Mouse (Mus musculus): ENCODE measurements around the gene Rora. TPM values are rescaled to one million over a fixed set of nuclear protein-coding genes. Genes with fewer than 3 reads are reported as not detected.

Gene Rora
- polyA plus RNA-seq, 1 experiment from 2014 or later: 6.0 TPM

DNA sequence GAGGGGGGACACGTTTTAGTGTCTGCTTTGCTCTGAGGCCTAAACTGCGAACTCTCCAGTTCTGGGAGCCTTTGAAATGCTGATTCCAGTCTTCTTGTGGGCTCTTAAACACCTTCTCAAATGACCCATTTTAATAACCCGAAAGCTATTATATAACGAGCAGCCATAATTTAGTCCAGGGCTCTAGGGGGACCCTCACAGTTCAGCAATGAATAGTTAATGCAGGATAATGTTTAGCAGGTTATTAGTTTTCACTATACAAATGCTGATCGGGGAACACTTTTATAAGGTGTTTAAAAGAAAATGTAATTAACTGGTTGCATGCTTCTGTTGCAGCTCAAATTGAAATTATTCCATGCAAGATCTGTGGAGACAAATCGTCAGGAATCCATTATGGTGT, 694.2 kb downstream of the Rora start:
- WGBS: 44% methylated on average over 6 of the region's 6 CpGs
- H3K27me3 ChIP-seq (ENCODE audit: control insufficient read depth, insufficient read depth, low read length): no peaks in the 10 kb centered on the region

DNA sequence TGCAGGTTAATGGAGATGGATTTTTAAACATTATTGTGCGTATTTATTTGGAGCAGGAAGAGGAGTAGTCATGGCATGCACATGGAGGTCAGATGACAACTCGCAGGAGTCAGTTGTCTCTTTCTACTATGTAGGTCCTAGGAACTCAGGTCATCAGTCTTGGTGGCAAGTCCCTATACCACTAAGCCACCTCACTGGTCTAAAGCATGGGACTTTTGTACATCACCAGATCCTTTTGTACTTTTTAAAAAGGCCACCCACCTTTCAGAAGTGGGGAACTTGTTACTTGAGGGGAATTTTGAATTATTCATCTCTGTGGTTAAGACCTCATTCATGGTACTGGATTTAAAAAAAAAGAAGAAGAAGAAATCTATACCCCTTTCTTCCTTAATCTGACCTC, 696.0 kb downstream of the Rora start:
- Histone ChIP-seq H3K27ac (ENCODE audit: low read depth, low read length) (no peak overlapping the region), H3K27me3 (ENCODE audit: control insufficient read depth, insufficient read depth, low read length) (no peaks in the 10 kb centered on the region), H3K4me1 (replicated peaks; ENCODE audit: control insufficient read depth, insufficient read depth, low read length) (no peaks in the 10 kb centered on the region), H3K36me3 (ENCODE audit: control insufficient read depth, insufficient read depth, low read length) (no peaks in the 10 kb centered on the region), H3K4me2 (ENCODE audit: low read depth, low read length, severe bottlenecking) (no peak overlapping the region), H3K9me3 (ENCODE audit: control insufficient read depth, low read length) (no peaks in the 10 kb centered on the region), H3K9ac (ENCODE audit: low read length) (no peak overlapping the region), H3K4me3 (ENCODE audit: low read depth, low read length) (no peak overlapping the region)
- ATAC-seq (replicated peaks; ENCODE audit: low FRiP score): no peak
- no peak for DNase-seq (ENCODE audit: low spot score)
- 94% methylated on average over 2 of the region's 2 CpGs for WGBS

More for the DNA sequence above, 694.2 kb downstream of the Rora start:
- no peaks in the 10 kb centered on the region for H3K4me1 ChIP-seq (replicated peaks; ENCODE audit: control insufficient read depth, insufficient read depth, low read length)
- H3K9me3 ChIP-seq (ENCODE audit: control insufficient read depth, low read length): no peaks in the 10 kb centered on the region
- no peak overlapping the region for H3K27ac ChIP-seq (ENCODE audit: low read depth, low read length)
- DNase-seq (ENCODE audit: low spot score) (no peak), ATAC-seq (replicated peaks; ENCODE audit: low FRiP score) (no peak)
- no peak overlapping the region for H3K4me2 ChIP-seq (ENCODE audit: low read depth, low read length, severe bottlenecking)
- no peak overlapping the region for H3K4me3 ChIP-seq (ENCODE audit: low read depth, low read length)
- H3K36me3 ChIP-seq (ENCODE audit: control insufficient read depth, insufficient read depth, low read length): no peaks in the 10 kb centered on the region
- H3K9ac ChIP-seq (ENCODE audit: low read length): no peak overlapping the region

DNA sequence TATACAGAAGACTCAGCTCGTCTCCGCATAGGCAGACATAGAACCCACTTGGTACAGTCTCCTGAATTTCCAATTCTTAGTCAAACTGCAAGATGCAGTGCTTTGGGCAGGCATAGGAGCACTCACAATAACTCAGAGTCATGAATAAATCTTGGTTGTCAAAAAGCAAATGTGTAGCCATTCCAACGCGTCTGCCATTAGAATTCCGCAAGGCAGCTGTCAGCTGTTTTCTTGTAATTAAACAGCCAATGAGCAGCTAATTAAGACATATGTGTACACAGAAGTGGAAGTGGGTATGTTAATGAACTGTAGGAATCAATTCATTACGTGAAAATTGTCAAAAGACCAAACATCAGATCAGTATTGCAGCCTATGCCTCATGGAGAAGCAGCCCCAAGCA, 700.6 kb downstream of the Rora start:
- no peak overlapping the region for H3K9ac ChIP-seq (ENCODE audit: low read length)
- WGBS: 81% methylated on average over 6 of the region's 6 CpGs
- H3K9me3 ChIP-seq (ENCODE audit: control insufficient read depth, low read length): no peaks in the 10 kb centered on the region
- DNase-seq (ENCODE audit: low spot score) (no peak), ATAC-seq (replicated peaks; ENCODE audit: low FRiP score) (no peak)
- no peaks in the 10 kb centered on the region for H3K27me3 ChIP-seq (ENCODE audit: control insufficient read depth, insufficient read depth, low read length)
- H3K4me3 ChIP-seq (ENCODE audit: low read depth, low read length): no peak overlapping the region
- no peaks in the 10 kb centered on the region for H3K36me3 ChIP-seq (ENCODE audit: control insufficient read depth, insufficient read depth, low read length)
- H3K4me1 ChIP-seq (replicated peaks; ENCODE audit: control insufficient read depth, insufficient read depth, low read length): no peaks in the 10 kb centered on the region
- H3K4me2 ChIP-seq (ENCODE audit: low read depth, low read length, severe bottlenecking): no peak overlapping the region
- H3K27ac ChIP-seq (ENCODE audit: low read depth, low read length): no peak overlapping the region

DNA sequence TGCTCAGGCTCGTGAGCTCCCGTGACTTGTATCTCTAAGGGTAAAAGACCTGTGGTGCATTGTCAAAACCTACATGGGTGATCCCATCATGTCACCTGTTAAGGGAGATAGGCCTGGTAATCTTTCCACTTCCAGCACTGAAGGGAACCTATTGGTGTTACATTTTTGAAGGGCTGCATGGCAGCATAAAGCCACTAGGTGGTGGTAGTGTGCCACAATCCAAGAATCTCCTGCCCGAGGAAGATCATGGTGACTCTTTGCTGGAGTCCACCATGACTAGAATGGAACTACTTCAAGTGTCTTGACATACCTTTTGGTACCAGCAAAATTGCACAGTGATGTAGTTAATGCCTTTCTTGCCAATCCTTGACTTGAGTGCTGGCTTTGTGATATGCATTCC, 704.2 kb downstream of the Rora start:
- H3K4me2 ChIP-seq (ENCODE audit: low read depth, low read length, severe bottlenecking): no peak overlapping the region
- WGBS: 37% methylated on average over 3 of the region's 3 CpGs
- ATAC-seq (replicated peaks; ENCODE audit: low FRiP score): no peak

DNA sequence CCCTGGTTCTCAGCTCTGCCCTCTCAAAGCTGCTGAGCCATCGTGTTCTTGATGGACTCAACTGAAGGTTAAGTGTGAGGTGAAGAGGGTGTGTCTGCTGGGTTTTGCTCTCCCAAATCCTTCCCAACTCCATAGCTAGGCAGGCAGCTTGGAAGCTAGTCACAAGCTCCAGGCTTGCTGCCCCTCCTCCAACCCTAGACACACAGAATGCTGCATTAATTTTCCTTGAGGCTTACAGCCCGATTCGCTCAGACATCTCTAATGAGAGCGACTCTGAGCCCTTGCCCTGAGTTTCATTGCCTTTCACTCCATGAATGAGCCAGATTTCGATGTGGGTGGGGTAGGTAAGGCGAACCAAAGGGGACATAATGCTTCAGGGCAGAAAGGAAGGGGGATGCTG, 705.2 kb downstream of the Rora start:
- no peaks in the 10 kb centered on the region for H3K36me3 ChIP-seq (ENCODE audit: control insufficient read depth, insufficient read depth, low read length)
- H3K4me2 ChIP-seq (ENCODE audit: low read depth, low read length, severe bottlenecking): no peak overlapping the region
- H3K9me3 ChIP-seq (ENCODE audit: control insufficient read depth, low read length): no peaks in the 10 kb centered on the region
- DNase-seq (ENCODE audit: low spot score) (no peak), ATAC-seq (replicated peaks; ENCODE audit: low FRiP score) (no peak)
- H3K27ac ChIP-seq (ENCODE audit: low read depth, low read length): no peak overlapping the region
- 63% methylated on average over 6 of the region's 6 CpGs for WGBS
- H3K4me3 ChIP-seq (ENCODE audit: low read depth, low read length): no peak overlapping the region
- H3K9ac ChIP-seq (ENCODE audit: low read length): no peak overlapping the region
- no peaks in the 10 kb centered on the region for H3K27me3 ChIP-seq (ENCODE audit: control insufficient read depth, insufficient read depth, low read length)
- H3K4me1 ChIP-seq (replicated peaks; ENCODE audit: control insufficient read depth, insufficient read depth, low read length): no peaks in the 10 kb centered on the region

More for the DNA sequence above, 704.2 kb downstream of the Rora start:
- Histone ChIP-seq H3K4me3 (ENCODE audit: low read depth, low read length) (no peak overlapping the region), H3K36me3 (ENCODE audit: control insufficient read depth, insufficient read depth, low read length) (no peaks in the 10 kb centered on the region), H3K27me3 (ENCODE audit: control insufficient read depth, insufficient read depth, low read length) (no peaks in the 10 kb centered on the region), H3K27ac (ENCODE audit: low read depth, low read length) (no peak overlapping the region), H3K9me3 (ENCODE audit: control insufficient read depth, low read length) (no peaks in the 10 kb centered on the region), H3K9ac (ENCODE audit: low read length) (no peak overlapping the region), H3K4me1 (replicated peaks; ENCODE audit: control insufficient read depth, insufficient read depth, low read length) (no peaks in the 10 kb centered on the region)
- peak; percentile 72 for DNase-seq (ENCODE audit: low spot score)

DNA sequence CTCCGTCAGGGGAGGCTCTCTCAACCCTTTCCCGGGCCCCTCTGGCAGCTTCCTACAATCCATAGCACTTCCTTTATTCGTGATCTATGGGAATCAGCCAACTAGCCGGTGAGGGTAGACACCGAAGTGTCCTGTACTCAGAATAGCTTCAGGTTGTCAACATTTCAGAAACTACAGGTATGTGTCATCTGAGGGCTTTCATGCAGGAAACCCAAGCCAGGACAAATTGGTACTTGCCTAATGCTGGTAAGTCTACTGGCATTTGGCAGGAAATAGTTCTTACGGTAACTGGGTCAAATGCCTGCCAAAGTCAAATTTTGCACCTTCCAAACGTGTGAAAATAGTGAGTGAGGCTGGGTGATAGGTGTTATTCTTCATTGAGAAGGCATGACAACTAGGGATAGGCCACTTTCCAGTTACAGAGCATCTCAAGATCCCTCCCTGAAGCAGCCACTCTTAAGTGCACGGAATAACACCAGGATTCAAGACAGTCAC, 708.4 kb downstream of the Rora start:
- WGBS: 91% methylated on average over 8 of the region's 8 CpGs
- no peaks in the 10 kb centered on the region for H3K36me3 ChIP-seq (ENCODE audit: control insufficient read depth, insufficient read depth, low read length)

DNA sequence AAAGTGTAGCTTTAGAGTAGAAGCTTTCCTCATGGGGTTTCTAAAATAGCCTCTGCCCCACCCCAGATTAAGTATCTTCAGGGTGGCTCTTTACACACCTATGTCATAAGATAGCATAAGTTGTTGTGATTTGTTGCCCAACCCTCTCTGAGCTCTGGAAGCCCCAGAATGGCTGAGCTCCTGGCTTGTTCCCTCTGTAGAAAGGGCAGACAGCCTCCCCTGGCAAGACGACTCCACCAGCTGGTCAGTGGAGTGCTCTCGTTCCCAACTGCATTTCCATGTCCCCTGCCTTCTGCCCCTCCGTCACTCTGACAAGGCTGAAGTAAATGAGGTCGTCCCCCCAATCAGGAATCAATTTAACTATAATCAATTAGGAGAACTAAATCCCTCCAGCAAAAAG, 709.2 kb downstream of the Rora start:
- Histone ChIP-seq H3K27ac (ENCODE audit: low read depth, low read length) (no peak overlapping the region), H3K4me2 (ENCODE audit: low read depth, low read length, severe bottlenecking) (no peak overlapping the region), H3K4me1 (replicated peaks; ENCODE audit: control insufficient read depth, insufficient read depth, low read length) (no peaks in the 10 kb centered on the region), H3K27me3 (ENCODE audit: control insufficient read depth, insufficient read depth, low read length) (no peaks in the 10 kb centered on the region), H3K9me3 (ENCODE audit: control insufficient read depth, low read length) (no peaks in the 10 kb centered on the region), H3K4me3 (ENCODE audit: low read depth, low read length) (no peak overlapping the region), H3K9ac (ENCODE audit: low read length) (no peak overlapping the region), H3K36me3 (ENCODE audit: control insufficient read depth, insufficient read depth, low read length) (no peaks in the 10 kb centered on the region)
- WGBS: 47% methylated on average over 4 of the region's 4 CpGs
- ATAC-seq (replicated peaks; ENCODE audit: low FRiP score) (no peak), DNase-seq (ENCODE audit: low spot score) (no peak)

More for the DNA sequence above, 708.4 kb downstream of the Rora start:
- H3K9ac ChIP-seq (ENCODE audit: low read length): no peak overlapping the region
- no peaks in the 10 kb centered on the region for H3K9me3 ChIP-seq (ENCODE audit: control insufficient read depth, low read length)
- no peak overlapping the region for H3K27ac ChIP-seq (ENCODE audit: low read depth, low read length)
- H3K4me2 ChIP-seq (ENCODE audit: low read depth, low read length, severe bottlenecking): no peak overlapping the region
- no peak for ATAC-seq (replicated peaks; ENCODE audit: low FRiP score)
- H3K4me3 ChIP-seq (ENCODE audit: low read depth, low read length): no peak overlapping the region
- H3K27me3 ChIP-seq (ENCODE audit: control insufficient read depth, insufficient read depth, low read length): no peaks in the 10 kb centered on the region
- H3K4me1 ChIP-seq (replicated peaks; ENCODE audit: control insufficient read depth, insufficient read depth, low read length): no peaks in the 10 kb centered on the region
- no peak for DNase-seq (ENCODE audit: low spot score)

DNA sequence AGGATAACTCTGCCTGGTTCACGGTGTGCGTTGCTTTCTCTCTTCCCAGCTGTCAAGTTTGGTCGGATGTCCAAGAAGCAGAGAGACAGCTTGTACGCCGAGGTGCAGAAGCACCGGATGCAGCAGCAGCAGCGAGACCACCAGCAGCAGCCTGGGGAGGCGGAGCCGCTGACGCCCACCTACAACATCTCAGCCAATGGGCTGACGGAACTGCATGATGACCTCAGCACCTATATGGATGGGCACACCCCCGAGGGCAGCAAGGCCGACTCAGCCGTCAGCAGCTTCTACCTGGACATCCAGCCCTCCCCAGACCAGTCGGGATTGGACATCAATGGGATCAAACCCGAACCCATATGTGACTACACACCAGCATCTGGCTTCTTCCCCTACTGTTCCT, 710.5 kb downstream of the Rora start:
- WGBS: 43% methylated on average over 16 of the region's 16 CpGs
- no peaks in the 10 kb centered on the region for H3K36me3 ChIP-seq (ENCODE audit: control insufficient read depth, insufficient read depth, low read length)
- peak overlapping the region; percentile 26; the same call in 1 of the 2 replicates for H3K4me2 ChIP-seq (ENCODE audit: low read depth, low read length, severe bottlenecking)
- no peaks in the 10 kb centered on the region for H3K27me3 ChIP-seq (ENCODE audit: control insufficient read depth, insufficient read depth, low read length)
- no peak overlapping the region for H3K27ac ChIP-seq (ENCODE audit: low read depth, low read length)
- DNase-seq (ENCODE audit: low spot score) (no peak), ATAC-seq (replicated peaks; ENCODE audit: low FRiP score) (no peak)
- no peak overlapping the region for H3K9ac ChIP-seq (ENCODE audit: low read length)
- H3K4me3 ChIP-seq (ENCODE audit: low read depth, low read length): no peak overlapping the region
- no peaks in the 10 kb centered on the region for H3K4me1 ChIP-seq (replicated peaks; ENCODE audit: control insufficient read depth, insufficient read depth, low read length)
- no peaks in the 10 kb centered on the region for H3K9me3 ChIP-seq (ENCODE audit: control insufficient read depth, low read length)

DNA sequence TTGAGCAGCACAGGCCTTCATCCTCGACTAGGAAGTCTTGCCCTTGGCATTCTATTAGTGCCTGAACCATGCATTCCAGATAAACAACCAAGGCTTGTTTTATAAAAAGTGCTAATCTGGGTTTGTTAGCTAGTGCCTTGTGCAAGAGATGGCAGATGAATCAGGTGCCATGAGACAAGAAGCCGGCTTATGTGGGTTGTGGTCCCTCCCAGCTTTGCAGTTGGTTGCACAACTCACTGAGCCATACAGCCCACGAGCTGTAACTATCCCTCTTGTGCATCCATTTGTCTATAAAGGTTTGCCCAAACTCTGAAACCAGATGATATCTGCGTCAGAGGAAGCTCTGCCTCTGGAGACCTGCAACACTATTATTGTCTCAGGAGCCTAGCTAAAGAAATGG, 713.5 kb downstream of the Rora start:
- no peak overlapping the region for H3K27ac ChIP-seq (ENCODE audit: low read depth, low read length)
- no peak overlapping the region for H3K4me3 ChIP-seq (ENCODE audit: low read depth, low read length)
- no peaks in the 10 kb centered on the region for H3K4me1 ChIP-seq (replicated peaks; ENCODE audit: control insufficient read depth, insufficient read depth, low read length)
- no peak overlapping the region for H3K9ac ChIP-seq (ENCODE audit: low read length)
- no peaks in the 10 kb centered on the region for H3K27me3 ChIP-seq (ENCODE audit: control insufficient read depth, insufficient read depth, low read length)
- H3K4me2 ChIP-seq (ENCODE audit: low read depth, low read length, severe bottlenecking): no peak overlapping the region
- no peaks in the 10 kb centered on the region for H3K9me3 ChIP-seq (ENCODE audit: control insufficient read depth, low read length)
- DNase-seq (ENCODE audit: low spot score): no peak
- WGBS: 83% methylated on average over 4 of the region's 4 CpGs
- H3K36me3 ChIP-seq (ENCODE audit: control insufficient read depth, insufficient read depth, low read length): no peaks in the 10 kb centered on the region
- no peak for ATAC-seq (replicated peaks; ENCODE audit: low FRiP score)

Measured in forebrain, embryonic 11.5 days (tissue).